Mouse (Mus musculus): ENCODE results near the gene Fxn.

Fxn gene

DNA sequence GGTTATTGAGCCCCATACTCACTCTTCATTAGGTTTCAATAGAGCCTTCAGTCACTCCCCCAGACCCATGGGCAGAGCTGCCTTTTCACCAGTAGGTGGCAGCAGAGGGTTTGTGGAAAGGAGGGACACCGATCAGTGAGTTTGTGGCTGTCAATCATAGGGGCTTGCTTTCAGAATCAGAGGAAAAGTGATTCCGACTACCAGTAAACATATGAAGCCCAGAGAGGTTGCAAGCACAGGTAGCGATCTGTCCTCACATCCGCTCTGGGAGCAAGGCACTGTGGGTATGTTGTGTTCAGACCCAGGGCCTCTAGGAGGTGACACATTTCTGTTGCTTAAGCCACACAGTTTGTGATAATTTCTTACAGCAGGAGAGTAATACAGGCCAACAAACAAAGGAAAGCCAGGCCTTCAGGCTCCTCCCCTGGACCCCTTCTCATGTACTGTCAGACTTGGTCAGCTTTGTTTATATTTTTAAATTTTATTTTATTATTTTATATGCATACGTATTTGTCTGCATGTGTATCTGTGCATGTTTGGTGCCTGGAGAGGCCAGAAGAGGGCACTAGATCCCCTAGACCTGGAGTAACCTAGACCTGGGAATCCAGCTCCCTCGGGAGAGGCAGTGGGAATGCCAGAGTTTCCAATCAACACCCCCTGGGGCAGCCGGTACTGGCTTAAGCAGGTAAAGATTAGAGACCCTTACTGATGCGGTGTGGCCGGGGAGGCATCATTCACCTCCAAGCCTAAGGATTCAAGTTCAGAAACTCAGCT, 20.8 kb upstream of the Fxn start:
- CTCF ChIA-PET, result interaction anchor here (0.6 to 1.6 kb wide), 3 partner anchors 17 to 405 kb away, joined by 3 to 10 read pairs (median 6); no protein-coding TSS in a partner anchor

- CTCF ChIA-PET, result no interaction called here
These were observed 13.1 kb upstream of the Fxn start for GRCm38 (mm10) chr19:24293537-24293936.

- CTCF ChIA-PET, result interaction anchor here (1.2 kb wide), 1 partner anchor 16 kb away, joined by 6 read pairs; no protein-coding TSS in a partner anchor
These were observed 3.8 kb upstream of the Fxn start for GRCm38 (mm10) chr19:24284187-24284586.

GRCm38 (mm10) chr19:24281288-24281980, 1.0 kb upstream of the Fxn start:
- CTCF ChIA-PET, result interaction anchor here (0.7 to 1.1 kb wide), 2 partner anchors 11 to 729 kb away, joined by 3 to 5 read pairs; no protein-coding TSS in a partner anchor

DNA sequence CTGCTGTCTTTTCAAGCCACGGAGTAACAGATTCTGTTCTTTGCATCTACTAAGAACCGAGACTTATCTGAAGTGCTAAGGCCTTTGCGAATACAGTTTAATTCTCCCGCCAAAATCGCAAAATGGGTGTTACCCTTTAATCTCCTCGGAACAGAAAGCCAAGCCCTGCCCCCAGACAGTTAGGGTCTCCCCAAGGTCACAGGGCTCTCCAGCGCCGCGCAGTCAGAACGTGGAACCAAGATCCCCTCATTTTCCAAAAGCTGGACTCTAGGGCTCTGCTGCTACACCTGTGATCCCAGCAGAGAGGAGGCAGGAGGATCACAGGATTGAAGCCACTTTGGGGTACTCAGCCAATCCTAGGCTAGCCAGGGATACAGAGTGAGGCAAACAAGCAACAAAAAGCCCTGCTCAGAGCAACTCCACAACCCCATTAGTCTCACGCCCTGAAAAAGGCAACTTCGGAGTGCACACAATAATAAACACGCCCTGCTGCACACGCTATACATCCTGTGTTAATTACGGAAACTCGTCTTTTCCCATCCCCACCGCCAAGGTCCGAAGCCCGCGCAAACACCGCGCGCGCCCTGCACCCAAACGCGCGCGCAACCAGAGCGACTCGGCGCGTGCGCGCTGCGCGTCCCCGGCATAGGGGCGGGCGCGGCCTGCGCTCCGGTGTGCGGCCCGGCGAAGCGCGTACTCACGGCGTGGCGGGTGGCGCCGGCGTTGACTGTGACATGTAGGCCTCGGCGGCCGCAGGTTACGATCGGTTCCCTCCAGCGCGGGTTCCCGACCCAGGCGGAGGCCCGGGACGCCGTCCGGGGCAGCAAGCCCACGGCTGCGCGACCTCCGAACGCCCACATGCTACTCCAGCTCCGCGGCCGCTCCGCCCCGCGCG, 452 bp downstream of the Fxn start:
- CTCF ChIA-PET, result interaction anchor here (0.6 kb wide), 1 partner anchor 904 kb away, joined by 4 read pairs; no protein-coding TSS in a partner anchor

GRCm38 (mm10) chr19:24278859-24279258, 1.5 kb downstream of the Fxn start:
- CTCF ChIA-PET, result no interaction called here

DNA sequence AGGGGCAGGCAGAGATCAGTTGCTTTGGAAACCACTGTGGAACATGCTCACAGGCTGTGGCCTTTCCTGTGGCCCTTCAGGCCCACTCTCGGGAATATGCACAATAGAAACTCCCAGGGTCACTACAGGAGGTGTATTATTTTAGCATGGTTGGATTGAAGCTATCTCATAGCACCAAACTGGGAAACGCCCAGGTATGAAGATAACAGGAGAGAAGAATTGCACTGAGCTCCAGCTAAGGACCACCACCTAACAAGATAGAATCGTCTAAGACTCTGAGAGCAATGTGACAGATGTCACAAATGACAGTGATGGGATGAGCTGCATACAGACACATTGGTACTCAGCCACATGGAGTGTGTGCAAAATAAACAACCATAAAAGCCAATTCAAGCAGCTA, 6.1 kb downstream of the Fxn start:
- CTCF ChIA-PET, result no interaction called here

DNA sequence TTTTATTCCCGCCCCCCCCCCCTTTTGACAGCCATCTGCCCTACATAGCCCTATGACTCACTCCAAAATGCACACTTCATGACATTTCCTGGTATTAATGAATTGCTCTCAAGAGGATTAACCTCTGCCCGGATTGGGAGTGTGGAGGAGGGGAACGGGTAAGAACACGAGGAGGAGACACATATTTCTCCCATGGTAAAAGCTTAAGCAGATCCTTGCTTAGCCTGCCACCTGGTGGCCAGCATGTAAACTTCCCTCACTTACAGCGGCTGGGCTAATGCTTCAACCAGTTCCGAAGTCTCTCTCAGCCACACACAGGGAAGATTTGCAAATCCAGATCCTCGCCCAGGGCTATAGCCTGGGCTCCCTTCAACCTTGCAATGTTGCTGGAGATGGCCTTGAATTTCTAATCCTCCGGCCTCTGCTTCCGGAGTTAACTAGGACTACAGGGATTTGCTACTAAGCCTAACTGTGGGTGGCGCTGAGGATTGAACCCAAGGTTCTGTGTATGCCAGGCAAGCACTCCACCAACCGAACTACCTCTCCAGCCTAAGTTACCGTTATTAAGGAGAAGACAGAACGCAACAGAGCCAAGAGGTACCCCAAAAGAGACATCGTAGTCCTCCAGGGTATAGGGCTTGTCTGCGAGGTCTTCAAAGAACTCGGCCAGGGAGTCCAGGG, 8.5 kb downstream of the Fxn start:
- CTCF ChIA-PET, result interaction anchor here (0.5 kb wide), 1 partner anchor 28 kb away, joined by 5 read pairs; no protein-coding TSS in a partner anchor

DNA sequence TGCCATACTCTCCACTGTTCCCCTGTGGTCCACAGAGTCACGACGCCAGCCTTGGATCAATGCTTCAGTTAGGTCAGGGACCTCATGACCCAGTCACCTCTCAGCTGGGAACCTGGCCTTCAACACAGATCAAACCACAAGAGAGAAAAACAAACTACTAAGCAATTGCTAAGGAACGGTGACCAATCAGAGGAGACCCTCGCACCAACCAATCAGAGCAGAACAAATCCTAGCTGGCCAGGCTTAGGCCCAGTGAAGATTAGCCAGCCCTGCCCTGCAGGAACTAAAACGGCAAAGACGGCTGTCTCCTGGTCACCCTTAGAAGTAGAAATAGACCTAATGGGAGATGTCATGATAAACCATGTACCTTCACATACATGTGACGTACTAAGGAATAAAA, 9.1 kb downstream of the Fxn start:
- CTCF ChIA-PET, result interaction anchor here (0.5 to 1.1 kb wide), 3 partner anchors 10 to 29 kb away, joined by 3 to 5 read pairs (median 3); no protein-coding TSS in a partner anchor

- CTCF ChIA-PET, result no interaction called here
These were observed 11.9 kb downstream of the Fxn start for GRCm38 (mm10) chr19:24268531-24268930.

DNA sequence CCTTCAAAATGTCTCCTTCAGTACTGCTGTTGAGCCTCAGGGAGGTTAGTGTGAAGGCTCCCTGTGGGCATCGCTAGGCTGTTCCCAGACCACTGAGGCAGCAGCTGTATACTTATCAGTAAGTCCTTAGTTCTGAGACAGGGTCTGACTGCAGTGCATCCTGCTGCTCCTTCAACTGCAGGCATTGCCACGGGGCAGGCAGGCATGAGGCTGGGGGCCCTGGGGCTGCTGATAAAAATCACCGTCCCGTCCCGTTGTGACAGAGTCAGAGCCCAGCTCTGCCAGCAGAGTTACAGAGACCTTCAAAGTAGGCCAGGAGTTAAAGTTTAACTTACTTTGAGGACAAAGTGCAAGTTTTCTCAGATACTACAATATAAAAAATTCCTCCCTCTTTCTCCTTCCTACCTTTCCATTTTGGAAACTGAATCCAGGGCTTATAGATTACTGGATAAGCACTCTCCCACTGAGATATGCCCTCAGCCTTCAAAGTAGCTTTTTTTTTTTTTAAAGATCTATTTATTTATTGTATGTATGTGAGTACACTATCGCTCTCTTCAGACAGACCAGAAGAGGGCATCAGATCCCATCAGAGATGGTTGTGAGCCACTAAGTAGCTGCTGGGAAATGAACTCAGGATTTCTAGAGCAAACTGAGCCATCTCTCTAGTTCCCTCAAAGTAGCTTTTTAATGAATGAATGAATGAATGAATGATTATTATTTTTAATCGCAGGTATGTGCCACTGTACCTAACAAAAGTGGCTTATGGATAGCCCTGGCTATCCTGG, 14.2 kb downstream of the Fxn start:
- CTCF ChIA-PET, result no interaction called here

- CTCF ChIA-PET, result no interaction called here
These were observed 15.4 kb downstream of the Fxn start for GRCm38 (mm10) chr19:24264991-24265390.

- CTCF ChIA-PET, result no interaction called here
These were observed 17.7 kb downstream of the Fxn start for GRCm38 (mm10) chr19:24262736-24263135.

DNA sequence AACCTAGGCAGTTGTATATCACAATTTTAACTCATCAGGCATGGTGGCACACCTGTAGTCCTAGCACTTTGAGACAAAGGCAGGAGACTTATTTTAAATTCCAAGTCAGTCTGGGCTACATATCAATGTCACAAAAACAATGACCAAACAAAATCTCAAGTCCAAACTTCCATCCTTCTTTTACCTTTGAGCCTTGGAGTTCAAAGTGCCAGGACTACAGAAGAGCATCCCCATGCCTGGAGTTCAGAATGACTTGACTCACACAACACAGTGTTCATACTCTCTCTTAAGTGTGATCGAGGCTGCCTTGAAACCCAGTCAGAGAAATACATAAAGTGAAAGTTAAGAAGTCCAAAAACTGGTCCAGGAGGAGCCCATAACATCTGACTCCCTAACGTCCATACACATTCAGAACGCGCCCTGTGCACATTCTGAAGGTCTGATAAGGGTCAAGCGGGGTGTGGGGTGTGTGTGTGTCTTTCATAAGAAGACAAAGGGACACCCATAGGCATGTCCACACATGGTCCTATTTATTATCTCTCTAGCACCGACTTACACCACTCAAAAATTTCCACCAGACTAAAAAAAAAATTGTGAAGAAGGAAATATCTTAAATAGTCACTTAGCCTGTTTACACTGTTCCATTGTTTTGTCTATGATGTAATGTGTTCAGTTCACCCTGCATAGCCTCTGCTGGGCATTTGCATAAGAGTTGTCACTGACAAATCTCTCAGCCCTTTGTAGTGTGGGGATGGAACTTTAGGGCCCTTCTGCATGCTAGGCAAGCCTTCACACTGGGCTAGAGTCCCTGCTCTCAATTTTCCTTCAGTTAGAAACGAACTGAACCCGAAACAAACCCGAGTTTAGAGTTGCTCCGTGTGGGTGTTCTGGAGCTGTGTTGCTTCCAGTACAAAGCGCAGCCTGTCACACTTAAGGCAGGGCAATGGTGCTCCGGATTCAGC, 20.7 kb downstream of the Fxn start:
- CTCF ChIA-PET, result no interaction called here

DNA sequence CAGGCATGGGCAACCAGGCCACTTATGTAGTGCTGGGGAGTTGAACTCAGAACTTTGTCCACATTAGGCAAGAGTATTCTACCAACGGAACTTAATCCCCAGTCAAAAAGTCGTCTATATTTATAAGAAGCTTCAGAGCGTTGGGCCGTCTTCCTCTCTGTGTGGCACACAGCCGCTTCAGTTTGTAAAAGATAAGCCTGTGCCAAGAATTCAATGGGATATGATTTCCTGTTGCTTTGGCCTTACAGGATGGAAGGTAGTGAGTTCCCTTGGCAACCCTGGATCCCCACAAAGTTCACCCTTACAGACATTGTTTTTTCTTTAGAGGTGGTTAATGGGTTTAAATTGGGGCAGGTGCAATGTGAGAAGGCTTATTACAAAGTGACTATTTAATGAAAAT, 22.0 kb downstream of the Fxn start:
- CTCF ChIA-PET, result no interaction called here

DNA sequence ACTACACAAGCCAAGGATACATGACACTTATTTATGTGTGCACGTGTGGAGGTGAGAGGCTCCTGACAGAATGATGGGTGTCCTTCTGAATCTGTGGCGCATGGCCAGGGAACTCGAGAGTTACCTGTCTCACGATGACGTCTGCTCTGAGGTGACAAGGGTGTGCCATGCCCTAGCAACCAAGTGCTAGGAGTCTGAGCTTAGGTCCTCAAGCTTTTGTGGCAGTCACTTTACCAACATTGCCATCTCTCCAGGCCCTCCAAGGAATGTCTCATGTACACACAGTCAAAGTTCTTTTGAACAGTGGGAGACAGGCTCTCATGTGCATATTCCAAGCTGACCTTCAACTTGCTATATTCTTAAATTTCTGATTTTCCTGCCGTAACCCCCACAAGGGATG, 22.4 kb downstream of the Fxn start:
- CTCF ChIA-PET, result no interaction called here

- CTCF ChIA-PET, result no interaction called here
These were observed 26.6 kb downstream of the Fxn start for GRCm38 (mm10) chr19:24253657-24254260.

GRCm38 (mm10) chr19:24251869-24252268, 28.5 kb downstream of the Fxn start:
- CTCF ChIA-PET, result interaction anchor here (0.6 kb wide), 1 partner anchor 632 kb away, joined by 4 read pairs; no protein-coding TSS in a partner anchor

GRCm38 (mm10) chr19:24243340-24243739, 37.1 kb downstream of the Fxn start:
- CTCF ChIA-PET, result no interaction called here
